Mouse (Mus musculus): ENCODE data around the gene Nudcd2. TPM values are rescaled to one million over a fixed set of nuclear protein-coding genes. Genes with fewer than 3 reads are reported as not detected.
A peak's percentile ranks its signal among the peaks of the same experiment; 100 is the strongest.
"Not testable (repeated sequence)": the region's sequence is repeated elsewhere in the genome, so short reads cannot be mapped to it uniquely, and the experiment has no call there.

The Nudcd2 gene
- total RNA-seq (2021): 10 to 100 TPM; 19.5 to 20.8 TPM

DNA sequence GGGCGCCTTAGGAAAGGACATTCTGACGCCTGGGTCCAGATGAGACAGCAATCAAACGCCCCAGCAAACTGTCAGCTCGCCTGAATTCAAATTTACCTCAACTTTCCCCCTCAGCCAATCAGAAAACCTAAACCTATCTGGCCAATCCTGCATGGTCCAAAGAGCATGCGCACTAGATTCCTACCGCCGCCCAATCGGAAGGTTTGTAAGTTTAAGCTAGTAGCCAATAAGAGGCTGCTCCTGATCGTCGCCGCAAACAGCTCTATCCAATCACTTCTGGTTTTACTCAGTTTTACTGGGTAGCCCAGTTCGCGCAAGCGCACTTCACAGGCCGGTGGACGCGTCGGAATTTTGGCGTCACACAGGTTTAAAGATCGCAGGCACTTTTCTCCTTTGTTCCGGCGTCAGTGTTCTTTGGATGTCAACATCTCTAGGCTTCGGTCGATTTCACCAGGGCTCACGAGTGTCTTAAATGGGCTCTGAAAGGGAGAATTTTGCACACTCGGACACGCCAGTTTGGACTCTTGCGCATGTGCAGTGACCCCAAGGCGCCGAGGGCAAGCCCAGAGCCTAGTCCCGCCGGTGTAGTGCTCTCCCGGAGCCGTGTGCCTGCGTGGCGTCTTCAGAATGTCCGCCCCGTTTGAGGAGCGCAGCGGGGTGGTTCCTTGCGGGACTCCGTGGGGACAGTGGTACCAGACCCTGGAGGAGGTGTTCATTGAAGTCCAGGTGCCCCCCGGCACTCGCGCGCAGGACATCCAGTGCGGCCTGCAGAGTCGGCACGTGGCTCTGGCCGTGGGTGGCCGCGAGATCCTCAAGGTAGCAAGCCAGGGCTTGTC, at the start of gene Nudcd2, which contains the start of gene Hmmr:
TSS of gene Nudcd2 (plus strand) at position 329 of the 836 bp plus-strand sequence.
TSS of gene Hmmr (minus strand) at position 84 of the 836 bp plus-strand sequence.
- intact Hi-C loops (cut with DNase I): loop anchor here (1.0 to 2.0 kb wide), 2 partner anchors 22 to 41 kb away; partner anchors contain the start of gene Ccng1
- DNase-seq (ENCODE audit: low spot score in 2 of 2): peak; percentile 94 to 99

DNA sequence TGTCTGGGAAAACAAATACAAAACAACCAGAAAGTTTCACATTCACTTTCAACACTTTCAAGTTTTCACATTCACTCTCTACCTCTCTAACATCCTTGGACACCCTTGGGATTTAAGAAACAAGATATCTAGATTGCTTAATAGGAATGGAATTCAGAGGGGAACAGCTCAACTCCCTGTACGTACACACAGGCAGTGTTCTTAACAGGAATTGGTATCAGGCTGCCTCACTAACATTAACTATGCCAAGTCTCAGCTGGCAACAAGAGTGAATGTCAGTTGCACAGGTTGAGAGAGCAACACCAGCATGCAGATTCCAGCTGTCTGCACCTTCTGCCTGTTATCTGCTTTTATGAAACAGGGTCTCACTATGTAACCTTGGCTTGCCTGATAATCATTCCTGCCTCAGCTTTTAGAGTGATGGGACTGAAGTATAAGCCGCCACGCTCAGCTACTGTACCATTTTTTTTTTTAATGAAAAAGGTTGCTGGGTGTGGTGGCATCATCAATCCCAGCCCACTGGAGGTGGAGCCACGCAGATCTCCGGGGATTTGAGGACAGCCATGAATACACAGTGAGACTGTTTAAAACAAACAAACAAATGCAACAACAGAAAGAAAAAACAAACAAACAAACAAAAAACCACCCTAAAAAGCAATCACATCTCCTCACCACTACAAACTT, 42.9 kb upstream of the Nudcd2 start:
- intact Hi-C loops (cut with DNase I): no loop called here
- DNase-seq (ENCODE audit: low spot score in 2 of 2): no peak

DNA sequence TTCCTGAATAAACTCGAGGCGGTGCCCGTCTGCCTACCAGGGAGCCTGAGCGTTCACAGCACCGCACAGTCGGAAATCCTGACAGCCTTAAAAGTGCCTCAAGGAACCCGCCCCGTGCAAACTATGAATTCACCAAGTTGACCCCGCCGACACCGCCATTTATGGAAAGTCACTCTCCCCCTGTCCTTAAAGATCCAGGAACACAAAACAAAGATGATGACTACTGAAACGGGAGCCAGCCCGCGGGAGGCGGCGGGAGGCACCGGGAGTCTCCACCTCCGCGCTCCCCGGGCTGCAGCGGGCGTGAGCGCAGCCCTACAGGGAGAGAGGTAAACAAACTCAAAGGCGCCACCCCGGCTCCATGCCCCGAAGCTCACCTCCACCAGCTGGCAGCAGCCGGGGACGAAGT, 41.4 kb upstream of the Nudcd2 start:
- intact Hi-C loops (cut with DNase I): loop anchor here (2.0 kb wide), 3 partner anchors 41 to 71 kb away; partner anchors contain the start of genes Ccng1, Hmmr and Nudcd2
- DNase-seq (ENCODE audit: low spot score in 2 of 2): no peak

DNA sequence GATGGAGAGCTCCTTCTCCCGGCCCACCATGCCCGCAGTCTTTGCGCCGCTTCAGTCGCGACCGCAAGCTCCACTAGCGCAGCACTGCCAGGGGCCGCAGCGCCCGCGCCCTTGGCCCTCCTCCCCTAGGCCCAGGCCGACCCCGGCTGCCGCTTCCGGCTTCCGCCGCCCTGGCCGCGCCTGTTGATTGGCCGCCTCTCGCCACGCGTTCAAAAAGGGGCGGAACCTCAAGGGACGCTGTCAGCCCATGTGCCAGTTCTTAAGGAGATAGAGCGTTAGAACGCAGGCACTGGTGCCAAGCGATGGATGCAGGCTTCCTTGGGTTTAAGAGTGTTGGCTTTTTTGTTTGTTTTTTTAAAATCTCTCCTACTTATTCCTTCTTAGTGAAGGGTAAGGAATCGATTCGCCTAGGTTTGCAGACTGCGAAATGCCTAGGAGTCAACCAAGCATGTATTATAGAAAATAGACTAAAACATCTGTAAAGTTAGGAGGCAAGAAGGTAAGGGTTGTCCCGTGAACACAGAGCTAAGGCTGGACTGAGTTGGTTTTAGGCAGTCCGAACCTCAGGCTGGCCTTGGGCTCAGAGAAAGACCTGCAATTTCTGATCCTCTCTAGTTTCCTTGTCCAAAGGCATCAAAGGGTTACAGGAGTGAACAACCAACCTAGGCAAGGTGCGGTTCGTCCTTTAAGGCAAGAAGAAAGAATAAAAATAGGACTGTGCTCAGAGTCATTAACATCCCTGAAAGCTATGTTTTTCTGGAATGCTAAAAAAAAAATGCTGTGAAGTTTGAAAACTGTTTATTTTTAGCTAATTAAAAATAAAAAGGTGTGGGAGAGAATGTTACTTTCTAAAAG, 40.7 kb upstream of the Nudcd2 start:
- peak; percentile 92 to 96 for DNase-seq (ENCODE audit: low spot score in 2 of 2)
- intact Hi-C loops (cut with DNase I): loop anchor here (2.0 kb wide), 3 partner anchors 40 to 70 kb away; partner anchors contain the start of genes Ccng1, Hmmr and Nudcd2

DNA sequence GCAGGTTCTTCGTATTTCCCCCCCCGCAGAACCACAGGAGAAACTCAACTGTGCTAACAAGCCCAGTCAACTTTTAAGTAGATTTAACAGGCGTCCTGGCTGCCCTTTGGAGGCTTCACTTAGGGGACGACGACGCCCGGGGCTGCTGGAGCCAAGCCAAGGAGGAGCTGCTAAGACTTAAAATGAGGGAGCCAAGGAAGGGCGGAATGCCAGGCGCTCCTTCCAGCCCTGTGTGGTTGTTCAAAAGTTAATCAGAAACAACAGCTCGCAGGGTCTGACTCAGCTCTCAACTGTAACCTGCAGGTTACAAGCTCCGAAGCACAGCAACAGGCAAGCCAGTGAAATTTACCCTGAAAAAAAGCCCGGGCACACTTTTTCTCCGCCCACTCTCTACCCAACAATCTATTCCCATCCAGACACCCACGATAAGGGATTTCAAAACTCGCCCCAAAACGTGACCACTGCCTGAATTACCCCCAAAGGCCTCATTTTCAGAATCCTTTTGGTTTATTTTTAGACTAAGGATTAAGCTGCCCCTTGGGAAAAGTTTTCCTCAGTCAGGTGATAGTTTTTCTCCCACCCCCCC, 40.0 kb upstream of the Nudcd2 start:
- intact Hi-C loops (cut with DNase I): loop anchor here (2.0 kb wide), 3 partner anchors 39 to 69 kb away; partner anchors contain the start of genes Ccng1, Hmmr and Nudcd2
- DNase-seq (ENCODE audit: low spot score in 2 of 2): peak; percentile 52 to 64

DNA sequence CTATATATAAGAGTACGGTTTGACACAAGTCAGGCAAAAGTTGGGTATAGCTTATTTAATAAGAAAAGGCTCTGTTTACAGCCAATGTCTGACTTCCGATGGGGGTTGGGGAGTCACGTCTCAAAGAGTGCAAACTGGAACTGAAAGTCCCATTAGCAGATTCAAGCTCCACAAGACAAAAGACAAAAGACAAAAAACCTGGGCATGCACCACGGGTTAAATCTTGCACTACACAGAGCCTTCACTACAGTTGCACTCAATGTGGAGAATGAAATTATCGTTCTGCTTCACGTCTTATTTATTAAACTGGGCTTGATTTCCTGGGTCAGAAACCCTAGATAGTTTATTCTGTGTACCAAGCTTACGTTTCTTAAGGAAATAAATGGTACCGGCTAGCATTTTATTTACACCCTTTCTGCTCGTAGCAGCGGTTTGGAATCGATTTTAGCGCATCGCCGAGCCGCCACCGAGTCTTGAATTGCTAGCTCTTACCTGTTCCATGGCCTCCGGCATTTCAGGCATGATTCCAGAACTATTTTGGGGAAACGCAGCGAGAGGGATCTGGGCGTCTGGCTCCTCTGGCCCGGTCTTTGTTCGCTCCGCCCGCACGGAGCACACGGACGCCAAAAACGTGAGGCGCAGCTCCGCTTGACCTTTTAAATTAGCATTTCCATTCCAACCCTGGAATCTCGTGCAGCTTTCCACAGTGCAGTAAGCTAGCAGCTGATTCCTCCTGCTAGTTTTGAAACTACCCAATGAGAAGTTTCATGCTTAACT, 39.0 kb upstream of the Nudcd2 start:
- DNase-seq (ENCODE audit: low spot score in 2 of 2): peak; percentile 62 to 67
- intact Hi-C loops (cut with DNase I): no loop called here

DNA sequence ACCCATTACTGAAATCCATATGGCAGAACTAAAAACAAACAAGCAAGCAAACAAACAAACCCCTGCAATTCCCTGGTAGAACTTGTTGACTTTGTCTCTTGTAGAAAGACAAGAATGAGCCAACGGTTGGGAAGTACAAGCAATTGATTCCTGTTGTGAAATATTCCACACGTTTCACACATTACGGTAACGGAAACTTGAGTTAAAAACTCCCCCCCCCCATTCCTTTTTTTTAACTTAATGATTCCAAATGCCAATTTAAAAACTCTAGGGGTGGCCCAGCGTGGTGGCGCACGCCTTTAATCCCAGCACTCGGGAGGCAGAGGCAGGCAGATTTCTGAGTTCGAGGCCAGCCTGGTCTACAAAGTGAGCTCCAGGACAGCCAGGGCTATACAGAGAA, 38.4 kb upstream of the Nudcd2 start, which contains the start of gene Mat2b:
TSS of gene Mat2b (minus strand) at position 101 of the 400 bp plus-strand sequence.
- intact Hi-C loops (cut with DNase I): no loop called here
- DNase-seq (ENCODE audit: low spot score in 2 of 2): no peak

DNA sequence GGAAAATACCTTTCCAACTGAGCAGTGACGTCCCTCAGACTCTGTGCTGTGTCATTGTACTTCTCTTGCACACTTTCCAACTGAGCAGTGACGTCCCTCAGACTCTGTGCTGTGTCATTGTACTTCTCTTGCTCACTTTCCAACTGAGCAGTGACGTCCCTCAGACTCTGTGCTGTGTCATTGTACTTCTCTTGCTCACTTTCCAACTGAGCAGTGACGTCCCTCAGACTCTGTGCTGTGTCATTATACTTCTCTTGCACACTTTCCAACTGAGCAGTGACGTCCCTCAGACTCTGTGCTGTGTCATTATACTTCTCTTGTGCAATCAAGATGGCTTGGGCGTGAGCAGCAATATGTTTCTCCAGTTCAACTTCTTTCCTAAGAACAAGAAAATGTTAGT, 23.6 kb upstream of the Nudcd2 start:
- DNase-seq (ENCODE audit: low spot score in 2 of 2); intact Hi-C loops (cut with DNase I): not testable (repeated sequence)

DNA sequence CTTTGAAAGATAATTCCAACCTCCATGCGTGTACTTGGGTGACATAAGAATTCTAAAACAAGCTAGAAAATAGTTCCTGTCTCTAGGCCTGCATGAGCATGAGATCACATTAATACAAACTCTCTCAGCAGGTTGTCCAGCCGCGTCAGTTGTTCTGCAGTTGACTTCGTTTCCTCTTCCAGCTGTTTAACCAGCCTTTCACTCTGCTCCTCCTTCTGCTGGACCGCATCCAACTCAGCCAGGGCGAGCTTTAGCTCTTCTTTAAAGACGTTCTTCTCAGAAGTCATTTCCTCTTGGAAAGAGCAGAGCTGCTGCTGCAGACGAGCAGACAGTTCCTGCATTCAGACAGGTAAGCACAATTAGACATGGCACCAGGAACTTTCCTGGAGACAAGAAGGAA, 19.6 kb upstream of the Nudcd2 start:
- intact Hi-C loops (cut with DNase I): no loop called here
- no peak for DNase-seq (ENCODE audit: low spot score in 2 of 2)

DNA sequence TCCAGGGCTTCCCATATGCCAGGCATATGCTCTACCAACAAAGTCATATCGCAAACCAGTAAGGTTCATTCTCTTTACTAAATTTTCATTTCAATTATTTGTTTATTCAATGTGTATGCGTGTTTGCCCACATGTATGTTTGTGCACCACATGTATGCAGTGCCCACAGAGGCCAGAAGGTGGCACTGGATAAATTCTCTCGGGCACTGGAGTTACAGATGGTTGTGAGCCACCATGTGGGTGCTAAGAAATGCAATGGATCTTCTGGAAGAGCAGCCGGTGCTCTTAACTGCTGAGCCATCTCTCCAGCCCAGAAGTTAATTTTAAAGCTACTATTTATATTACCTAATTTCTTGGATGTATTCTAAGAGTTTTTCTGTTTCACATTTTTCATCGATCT, 17.9 kb upstream of the Nudcd2 start:
- no peak for DNase-seq (ENCODE audit: low spot score in 2 of 2)
- intact Hi-C loops (cut with DNase I): no loop called here

DNA sequence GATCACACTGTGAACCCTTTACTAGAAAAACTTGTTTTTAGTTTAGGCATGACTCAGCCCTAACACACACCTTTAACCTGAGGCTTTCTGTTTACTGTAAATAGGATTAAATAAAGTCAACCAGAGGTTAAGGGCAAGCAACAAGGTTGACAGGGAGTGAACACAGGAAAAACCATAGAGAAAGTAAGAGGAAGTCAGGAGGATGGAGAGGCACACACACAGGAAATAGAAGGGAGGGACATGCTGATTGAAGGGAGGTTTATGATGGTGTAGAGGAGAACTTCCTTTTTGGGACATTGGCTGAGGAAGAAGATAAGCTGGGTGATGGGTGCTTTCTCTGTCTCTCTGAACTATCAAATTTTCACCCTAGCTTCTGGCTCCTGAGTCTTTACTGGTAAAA, 15.1 kb upstream of the Nudcd2 start:
- no peak for DNase-seq (ENCODE audit: low spot score in 2 of 2)
- intact Hi-C loops (cut with DNase I): no loop called here

DNA sequence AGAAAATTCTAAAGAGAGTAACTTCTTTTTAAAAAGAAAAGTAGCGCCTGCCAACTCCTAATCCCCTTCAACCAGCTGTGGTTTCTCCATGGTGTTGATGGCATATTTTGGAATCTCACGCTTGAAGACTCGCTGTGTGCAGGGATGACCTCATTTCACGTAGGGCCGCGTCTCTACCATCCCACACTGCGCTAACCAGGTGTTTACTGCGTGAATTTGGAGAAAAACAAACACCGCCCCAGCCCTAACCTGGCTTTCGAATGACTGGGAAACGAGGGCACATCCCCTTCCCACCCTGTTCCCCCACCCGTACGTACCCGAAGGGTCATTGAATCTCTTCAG, 499 bp upstream of the Nudcd2 start:
- intact Hi-C loops (cut with DNase I): loop anchor here (1.0 to 2.0 kb wide), 2 partner anchors 22 to 40 kb away; partner anchors contain the start of gene Ccng1
- no peak for DNase-seq (ENCODE audit: low spot score in 2 of 2)

DNA sequence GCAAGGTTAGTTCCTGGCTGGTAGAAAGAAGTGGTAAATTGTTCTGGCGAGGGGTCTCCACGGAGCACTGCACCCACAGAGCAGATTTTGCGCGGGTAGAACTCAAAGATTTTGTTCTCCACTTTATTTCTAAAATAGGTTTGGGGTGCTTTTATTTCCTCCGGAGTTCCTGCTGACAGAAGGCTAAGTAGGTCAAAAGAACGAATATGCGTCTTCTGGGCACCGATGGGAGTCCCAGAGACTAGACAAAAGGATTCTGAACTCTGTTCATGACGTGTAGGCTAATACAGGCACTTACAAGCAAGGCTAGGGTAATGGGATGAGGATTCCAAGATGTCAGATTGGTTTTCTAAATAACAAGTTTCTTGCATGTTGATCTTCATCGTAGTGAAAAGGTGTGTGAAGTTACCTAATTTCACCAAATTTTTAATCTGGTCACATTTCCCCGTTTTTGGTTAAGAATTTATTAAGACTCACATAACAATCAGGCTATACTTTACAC, 835 bp downstream of the Nudcd2 start:
- intact Hi-C loops (cut with DNase I): no loop called here
- DNase-seq (ENCODE audit: low spot score in 2 of 2): no peak

DNA sequence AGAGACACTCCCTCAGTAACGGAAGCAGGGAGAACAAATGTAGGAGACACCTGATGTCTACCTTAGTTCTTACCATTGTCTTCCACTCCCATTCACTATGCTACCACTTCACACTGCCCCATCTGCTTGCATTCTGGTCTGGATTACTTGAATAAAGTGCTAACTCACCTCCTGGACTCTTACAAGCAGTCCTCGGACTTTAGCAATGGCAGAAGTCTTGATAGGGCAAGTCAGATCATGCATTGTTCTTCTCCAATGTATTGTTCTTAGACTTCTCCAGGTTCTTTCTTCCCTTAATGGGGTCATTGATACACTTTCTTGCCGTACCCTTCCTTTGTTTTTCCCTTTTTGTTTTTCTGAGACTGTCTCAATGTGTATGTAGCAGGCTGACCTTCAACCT, 3.9 kb downstream of the Nudcd2 start:
- intact Hi-C loops (cut with DNase I): no loop called here
- no peak for DNase-seq (ENCODE audit: low spot score in 2 of 2)

DNA sequence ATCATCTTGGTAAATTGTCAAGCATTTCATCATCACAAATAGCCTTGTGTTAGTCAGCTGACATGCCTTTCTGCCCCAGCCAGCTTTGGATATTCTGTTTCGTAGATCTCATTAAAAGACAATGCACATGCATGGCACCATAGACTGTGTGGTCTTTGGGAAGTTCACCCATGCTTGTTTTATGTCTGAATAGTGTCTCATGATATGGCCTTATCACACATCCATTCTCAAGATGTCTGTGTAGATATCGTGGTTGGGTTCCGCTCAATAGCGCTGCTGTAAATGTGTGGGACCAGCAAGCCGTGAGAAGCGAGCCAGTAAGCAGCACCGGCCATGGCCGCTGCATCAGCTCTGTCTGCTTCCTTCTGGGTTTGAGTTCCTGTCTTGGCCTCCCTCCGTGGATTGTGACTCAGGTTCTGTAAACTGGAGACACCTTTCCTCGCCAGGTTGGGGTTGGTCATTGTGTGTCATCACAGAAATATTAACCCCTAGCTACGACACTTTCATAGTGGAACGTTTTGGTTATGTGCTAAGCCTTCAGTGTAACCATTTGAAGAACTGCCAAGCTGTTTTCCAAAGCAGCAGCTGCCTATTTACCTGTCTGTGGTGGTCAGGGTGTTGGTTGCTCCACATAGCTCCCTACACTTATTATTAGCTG, 8.3 kb downstream of the Nudcd2 start:
- intact Hi-C loops (cut with DNase I): no loop called here

DNA sequence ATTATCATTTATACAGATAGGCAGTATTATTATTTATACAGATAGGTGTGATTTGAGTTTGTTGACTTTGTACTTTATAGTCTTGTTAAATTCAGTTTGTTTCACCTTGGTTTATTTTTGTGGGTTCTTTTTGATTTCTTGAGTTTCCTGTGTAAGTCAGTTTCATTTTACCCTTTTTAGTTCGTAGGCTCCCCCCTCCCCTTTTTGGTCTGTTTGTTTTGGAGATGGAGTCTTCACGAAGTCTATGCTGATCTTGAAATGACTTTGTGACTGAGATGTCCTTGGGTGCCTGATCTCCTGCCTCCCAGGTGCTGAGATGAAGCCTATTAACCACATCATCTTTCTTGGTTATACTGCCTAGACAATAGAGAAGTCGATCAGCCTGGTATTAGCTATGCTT, 10.9 kb downstream of the Nudcd2 start:
- DNase-seq (ENCODE audit: low spot score in 2 of 2): no peak
- intact Hi-C loops (cut with DNase I): no loop called here

More for the DNA sequence above, 8.3 kb downstream of the Nudcd2 start:
- DNase-seq (ENCODE audit: low spot score in 2 of 2): no peak

DNA sequence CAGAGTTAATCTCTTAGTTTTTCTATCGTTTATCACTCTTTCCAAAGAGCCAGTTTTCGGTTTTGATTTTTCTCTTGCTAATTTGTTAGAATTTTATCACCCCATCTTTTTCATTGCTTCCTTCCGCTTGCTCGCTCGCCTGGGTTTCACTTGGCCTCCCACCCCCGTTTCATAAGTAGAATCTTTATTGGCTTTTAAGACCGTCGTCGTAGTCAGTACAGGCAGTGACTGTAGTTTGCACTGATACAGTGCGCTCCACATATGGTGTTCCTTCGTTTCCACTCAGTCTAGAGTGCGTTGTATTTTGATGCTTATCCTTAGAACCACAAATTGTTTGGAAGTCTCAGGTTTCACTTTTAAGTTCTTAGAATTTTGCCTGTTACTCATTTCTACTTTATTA, 12.9 kb downstream of the Nudcd2 start:
- intact Hi-C loops (cut with DNase I): no loop called here
- DNase-seq (ENCODE audit: low spot score in 2 of 2): no peak

DNA sequence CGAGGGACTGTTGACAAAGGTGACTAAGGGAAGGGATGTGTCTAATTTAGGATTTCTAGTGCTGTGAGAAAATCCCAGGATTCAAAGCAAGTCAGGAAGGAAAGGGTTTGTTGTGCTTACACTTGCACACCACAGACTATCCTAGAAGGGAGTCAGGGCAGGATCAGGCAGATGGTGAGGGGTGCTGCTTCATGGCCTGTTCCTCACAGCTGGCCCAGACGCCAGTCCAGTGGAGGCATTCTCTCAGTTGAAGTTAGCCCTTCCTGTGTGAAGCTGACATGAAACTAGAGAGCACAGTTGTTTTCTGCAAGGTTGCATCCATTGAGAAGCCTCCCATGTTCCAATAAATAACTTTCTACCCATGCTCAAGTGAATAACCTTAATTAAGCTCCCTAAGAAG, 14.2 kb downstream of the Nudcd2 start:
- no peak for DNase-seq (ENCODE audit: low spot score in 2 of 2)
- intact Hi-C loops (cut with DNase I): no loop called here
